Mouse (Mus musculus): Measurements from ENCODE around the gene L3mbtl3.

Gene L3mbtl3

GRCm38 (mm10) chr10:26333966-26334365 is 41.8 kb downstream of the L3mbtl3 start:
- no peak for DNase-seq

DNA sequence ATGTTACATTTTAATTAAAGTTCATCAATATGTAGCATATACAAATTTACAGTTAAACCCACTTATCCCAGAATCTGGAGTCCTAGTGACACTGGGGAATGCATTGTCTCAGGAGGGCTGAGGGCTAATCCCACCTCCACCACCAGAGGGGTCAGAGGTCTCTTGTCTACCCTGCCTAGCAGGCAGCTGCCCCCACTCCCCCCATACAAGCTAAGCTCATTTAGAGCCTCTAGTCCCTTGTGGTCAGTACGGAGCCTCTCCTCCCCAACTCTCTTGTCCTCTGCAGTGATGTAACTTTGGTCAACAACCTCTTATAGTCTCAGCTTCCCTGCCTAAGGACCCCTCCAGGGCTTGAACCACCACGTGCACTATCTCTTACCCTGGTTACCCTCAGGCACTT is 43.0 kb downstream of the L3mbtl3 start:
- DNase-seq: no peak

DNA sequence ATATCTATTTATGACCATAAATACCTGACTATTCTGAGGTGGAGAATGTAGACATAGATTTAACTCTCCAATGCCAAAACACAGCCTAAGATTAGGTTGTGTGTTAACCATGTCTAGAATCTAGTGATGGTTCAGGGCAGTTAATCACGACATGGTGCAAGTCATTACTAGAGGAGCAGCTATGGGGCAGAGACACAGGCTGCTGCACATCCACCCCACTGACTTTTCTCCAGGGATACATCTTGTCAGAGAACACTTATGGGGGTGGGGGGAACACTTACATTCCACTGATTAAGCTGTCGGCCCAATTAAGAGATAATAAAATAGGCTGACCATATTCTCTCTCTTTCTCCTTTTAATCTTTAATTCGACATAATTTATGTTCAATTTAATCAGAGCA is 46.9 kb downstream of the L3mbtl3 start:
- no peak for DNase-seq

GRCm38 (mm10) chr10:26327691-26328542 is 47.9 kb downstream of the L3mbtl3 start:
- DNase-seq: no peak

GRCm38 (mm10) chr10:26327291-26327690 is 48.5 kb downstream of the L3mbtl3 start:
- DNase-seq: no peak

DNA sequence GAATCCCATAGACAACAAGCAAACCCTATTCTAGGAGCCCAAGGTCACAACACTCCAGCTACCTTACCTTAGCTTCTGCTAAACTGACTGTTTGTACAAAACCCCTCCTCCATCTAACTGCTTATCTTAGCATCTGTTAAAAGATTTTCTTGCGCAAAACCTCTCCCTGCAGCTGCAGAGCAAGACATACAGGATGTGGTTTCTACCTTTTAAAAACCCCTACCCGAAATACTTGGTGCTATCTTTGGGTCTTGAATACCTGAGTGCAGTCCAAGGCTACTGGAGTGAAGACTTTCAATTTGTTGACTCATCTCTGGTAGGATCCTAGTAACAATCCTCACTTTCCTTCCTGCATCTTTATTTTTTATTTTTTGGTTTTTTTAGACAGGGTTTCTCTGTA is 50.5 kb downstream of the L3mbtl3 start:
- DNase-seq: no peak

- no peak for DNase-seq
Measured at GRCm38 (mm10) chr10:26322344-26323051, 53.3 kb downstream of the L3mbtl3 start.

- no peak for DNase-seq
Measured at GRCm38 (mm10) chr10:26320679-26321078, 55.1 kb downstream of the L3mbtl3 start.

GRCm38 (mm10) chr10:26314327-26314726 is 61.4 kb downstream of the L3mbtl3 start:
- no peak for DNase-seq

DNA sequence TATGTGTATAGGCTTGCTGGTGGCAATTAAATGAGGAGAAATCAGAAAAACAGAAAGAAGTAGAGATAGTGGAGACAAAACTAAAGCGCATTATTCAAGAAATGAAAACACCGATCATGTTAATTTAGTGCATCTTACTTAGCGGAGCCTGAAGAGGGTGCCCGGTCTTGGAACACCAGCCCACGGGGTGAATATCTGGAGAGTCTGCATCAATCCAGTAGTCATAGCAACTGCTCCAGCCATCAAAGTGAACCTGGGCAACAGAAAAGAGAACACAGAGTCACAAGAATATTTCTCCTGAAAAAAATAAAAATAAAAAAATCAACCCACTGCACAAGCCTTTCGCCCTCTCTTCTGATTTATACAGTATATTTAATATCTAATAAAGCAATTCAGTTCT is 72.3 kb downstream of the L3mbtl3 start:
- no peak for DNase-seq

DNA sequence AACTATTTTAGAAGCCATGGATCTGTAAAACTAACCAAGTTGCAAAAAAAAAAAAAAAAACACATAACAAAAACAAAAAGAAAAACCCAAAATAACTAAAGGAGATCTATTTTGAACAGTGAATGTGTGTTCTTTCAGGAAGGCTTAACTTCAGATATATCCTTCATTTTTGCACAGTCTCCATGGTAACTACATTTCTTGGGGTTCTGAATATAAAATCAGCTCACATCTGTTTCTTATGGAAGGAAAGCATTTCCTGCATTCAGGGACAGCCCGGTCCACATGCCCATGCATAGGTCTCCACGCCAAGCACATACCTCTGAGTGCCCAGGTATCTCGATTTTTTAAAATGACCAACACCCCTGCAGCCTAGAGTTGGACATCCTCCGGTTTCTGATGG is 73.4 kb downstream of the L3mbtl3 start:
- DNase-seq: no peak

GRCm38 (mm10) chr10:26297626-26298025 is 78.1 kb downstream of the L3mbtl3 start:
- DNase-seq: no peak

DNA sequence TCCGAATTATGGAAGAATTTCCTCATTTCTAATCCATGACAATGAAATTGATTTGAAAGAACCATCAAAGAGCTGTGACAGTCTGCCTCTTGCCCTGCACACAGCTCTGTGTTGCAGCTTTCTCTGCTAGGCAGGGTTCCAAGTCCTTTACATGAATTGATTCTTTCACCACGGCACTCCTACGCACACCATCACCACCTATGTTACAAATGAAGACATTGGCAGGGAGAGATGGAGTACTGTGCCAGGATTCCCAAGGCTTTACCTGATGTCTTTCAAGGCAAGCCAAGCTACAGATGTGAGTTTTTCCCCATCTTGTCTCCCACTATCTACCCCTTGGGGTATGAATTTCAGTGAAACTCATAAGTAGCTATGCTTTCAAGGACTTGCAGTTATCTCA is 78.6 kb downstream of the L3mbtl3 start:
- DNase-seq: no peak

- DNase-seq: no peak
Measured at GRCm38 (mm10) chr10:26287136-26287535, 88.6 kb downstream of the L3mbtl3 start.

DNA sequence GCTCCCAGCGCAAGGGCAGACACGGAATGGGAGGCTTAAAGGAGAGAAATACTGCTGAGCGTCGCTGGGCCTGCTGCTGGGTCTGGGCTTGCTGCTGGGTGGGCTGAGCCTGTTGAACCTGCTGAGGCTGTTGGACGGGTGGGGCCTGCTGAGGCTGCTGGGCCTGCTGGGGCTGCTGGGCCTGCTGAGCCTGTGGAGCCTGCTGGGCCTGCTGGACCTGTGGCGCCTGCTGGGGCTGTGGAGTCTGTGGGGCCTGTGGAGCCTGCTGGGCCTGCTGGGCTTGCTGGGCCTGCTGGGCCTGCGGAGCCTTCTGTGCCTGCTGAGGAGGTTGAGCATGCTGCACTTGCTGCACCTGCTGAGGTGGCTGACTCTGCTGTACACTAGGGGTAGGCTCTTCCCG is 95.8 kb downstream of the L3mbtl3 start:
- peak; percentile 3 for DNase-seq

DNA sequence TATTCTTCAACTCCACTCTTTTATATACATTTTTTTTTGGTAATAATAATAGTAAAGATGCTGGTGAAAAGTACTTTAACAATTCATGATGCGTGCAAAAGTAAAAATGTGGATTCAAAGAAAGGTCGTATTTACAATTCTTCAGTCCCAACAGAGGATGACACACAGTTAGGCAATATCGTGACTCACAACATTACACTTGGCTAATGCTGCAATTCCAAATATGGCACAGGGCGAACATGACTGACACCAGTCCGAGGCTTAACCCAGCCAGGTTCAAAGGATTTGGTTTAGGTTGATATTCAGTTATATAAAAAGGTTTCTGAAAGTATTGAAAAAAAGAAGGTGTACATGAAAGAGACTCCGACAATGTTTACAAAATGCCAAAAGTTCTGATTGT is 100.4 kb downstream of the L3mbtl3 start:
- DNase-seq: no peak

DNA sequence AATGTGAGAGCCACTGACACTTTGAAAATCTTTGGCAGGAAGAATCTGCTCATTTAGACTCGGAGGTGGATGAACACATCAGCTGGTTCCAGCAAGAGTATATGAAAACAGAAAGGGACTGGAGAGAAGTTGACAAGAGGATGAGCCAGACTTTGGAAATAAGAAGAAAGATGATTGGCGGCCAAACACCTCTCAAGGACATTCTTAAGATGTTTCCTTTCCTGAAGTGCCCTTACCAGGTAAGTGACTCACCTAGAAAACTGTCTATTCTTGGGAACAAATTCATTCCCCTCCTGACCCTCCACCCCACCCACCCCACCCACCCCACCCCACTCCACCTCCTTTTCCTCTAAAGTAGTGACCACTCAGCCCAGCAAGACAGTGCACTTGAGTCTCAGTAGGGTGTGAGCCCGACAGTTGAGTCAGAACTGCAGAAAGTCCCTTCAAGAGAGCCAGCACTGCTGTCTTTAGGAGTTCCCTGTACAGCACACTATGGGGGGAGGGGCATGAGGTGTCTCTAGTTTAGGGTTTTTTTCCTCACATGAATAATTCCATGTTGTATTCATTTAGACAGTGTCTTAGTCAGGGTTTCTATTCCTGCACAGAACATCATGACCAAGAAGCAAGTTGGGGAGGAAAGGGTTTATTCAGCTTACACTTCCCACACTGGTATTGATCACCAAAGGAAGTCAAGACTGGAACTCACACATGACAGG is 111.9 kb downstream of the L3mbtl3 start:
- DNase-seq: no peak

DNA sequence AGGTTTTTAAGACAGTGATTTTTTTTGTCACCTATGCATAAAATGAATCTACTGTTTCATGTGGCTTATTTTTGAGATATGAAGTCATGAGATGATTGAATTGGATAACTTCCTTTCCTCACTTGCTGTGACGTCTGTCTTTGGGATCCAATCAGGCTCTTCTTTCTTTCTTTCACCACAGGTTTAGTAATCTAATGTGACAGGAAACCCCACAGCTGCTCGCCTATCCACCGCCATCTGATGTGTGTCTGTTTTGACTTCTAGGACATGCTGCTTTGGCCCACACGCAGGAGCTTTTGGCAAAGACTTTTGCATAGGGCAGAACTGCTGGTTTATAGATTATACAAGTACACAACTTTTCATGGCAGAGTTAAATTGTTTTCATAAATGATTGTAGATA is 115.9 kb downstream of the L3mbtl3 start:
- no peak for DNase-seq

- DNase-seq: no peak
Measured at GRCm38 (mm10) chr10:26249426-26250165, 126.2 kb downstream of the L3mbtl3 start.

- DNase-seq: no peak
Measured at GRCm38 (mm10) chr10:26244466-26244865, 131.3 kb downstream of the L3mbtl3 start.

DNA sequence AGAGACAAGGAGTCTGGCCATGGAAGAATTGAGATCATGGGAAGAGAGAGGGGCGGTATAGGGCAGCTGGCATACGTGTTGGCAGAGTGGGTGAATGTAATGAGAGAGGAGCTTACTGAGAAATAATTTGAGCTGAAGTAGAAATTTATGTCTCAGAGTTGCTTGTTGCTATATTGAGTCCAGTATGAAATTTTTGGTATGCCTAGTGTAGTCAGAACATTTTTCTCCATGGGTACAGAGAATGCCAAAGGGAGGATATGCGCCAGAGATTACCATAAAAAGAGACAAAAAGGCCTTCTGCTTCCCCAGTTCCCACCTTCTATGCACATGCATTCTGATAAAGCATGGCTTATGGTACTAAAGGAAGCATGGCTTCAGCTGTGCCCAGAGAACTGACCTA is 132.6 kb downstream of the L3mbtl3 start:
- DNase-seq: no peak

DNA sequence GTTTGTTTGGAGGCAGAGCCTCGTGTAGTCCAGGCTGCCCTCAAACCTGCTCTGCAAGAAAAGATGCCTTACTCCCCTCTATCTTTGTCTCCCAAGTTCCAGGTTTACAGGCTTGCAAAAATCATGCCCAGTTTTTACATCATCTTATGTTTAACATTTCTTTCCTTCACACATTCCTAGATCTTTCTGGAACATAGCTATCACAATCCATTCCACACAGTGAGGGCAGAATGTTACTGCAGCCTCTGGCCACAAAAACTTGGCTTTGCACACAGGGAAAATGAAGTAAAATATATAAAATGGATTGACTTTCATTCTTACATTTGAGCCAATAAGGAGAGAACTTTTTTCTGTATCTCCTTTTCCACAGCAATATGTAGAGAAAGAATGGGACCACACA is 136.7 kb downstream of the L3mbtl3 start:
- DNase-seq: no peak

DNA sequence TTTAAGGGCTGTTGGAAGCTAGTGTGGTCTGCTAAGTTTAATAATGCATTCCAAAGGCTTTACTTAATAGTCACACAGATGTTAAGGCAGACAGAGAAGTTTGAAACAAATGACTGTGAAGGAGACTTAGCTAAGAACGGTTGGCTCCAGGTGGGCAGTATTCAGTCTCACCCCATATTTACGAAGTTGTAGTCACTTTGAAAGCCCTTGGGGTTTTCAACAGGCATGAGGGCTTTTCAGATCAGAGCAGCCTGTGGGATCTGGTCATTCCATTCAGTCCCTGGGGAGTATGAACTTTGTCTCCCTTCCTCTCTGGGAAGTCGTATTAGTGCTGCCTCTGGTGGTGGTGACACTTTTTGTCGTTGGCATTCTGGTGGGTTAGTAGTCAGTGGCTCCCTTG is 137.2 kb downstream of the L3mbtl3 start:
- no peak for DNase-seq

Measured in cerebellum, adult 9-11 months (tissue).